Mouse (Mus musculus): ENCODE results near the gene Noct.

- no peak for TF ChIP-seq CTCF (IDR thresholded peaks at IDR 0.05; ENCODE audit: insufficient read depth, low read length)
- TF ChIP-seq POLR2A (IDR thresholded peaks at IDR 0.05; ENCODE audit: borderline replicate concordance, extremely low read depth, low read depth, low read length): no peak
Measured at GRCm38 (mm10) chr3:51230146-51230835, 6.0 kb downstream of the Noct start.
